Mouse (Mus musculus): ENCODE data around the gene Nabp2.
A peak's percentile ranks its signal among the peaks of the same experiment; 100 is the strongest.

Gene Nabp2

GRCm38 (mm10) chr10:128382482-128382881 lies 28.8 kb downstream of the Nabp2 start:
- DNase-seq: no peak

GRCm38 (mm10) chr10:128380565-128380964 lies 30.7 kb downstream of the Nabp2 start:
- no peak for DNase-seq

GRCm38 (mm10) chr10:128379260-128379659 lies 32.0 kb downstream of the Nabp2 start:
- DNase-seq: peak in 1 of 2 experiments; percentile 37

- DNase-seq: peak in 1 of 2 experiments; percentile 51
Observed at GRCm38 (mm10) chr10:128378462-128378861, 32.8 kb downstream of the Nabp2 start.

- no peak for DNase-seq
Observed at GRCm38 (mm10) chr10:128377940-128378448, 33.3 kb downstream of the Nabp2 start.

GRCm38 (mm10) chr10:128377222-128377939 lies 33.9 kb downstream of the Nabp2 start:
- peak in 1 of 2 experiments; percentile 47 for DNase-seq

- DNase-seq: peak; percentile 94 to 95
Observed at GRCm38 (mm10) chr10:128376455-128377211, 34.7 kb downstream of the Nabp2 start, which contains the start of gene Ankrd52. Gene Ankrd52 (plus strand): TSS chr10:128377115.

- no peak for DNase-seq
Observed at GRCm38 (mm10) chr10:128376099-128376454, 35.2 kb downstream of the Nabp2 start.

- no peak for DNase-seq
Observed at GRCm38 (mm10) chr10:128374393-128374792, 36.9 kb downstream of the Nabp2 start.

- no peak for DNase-seq
Observed at GRCm38 (mm10) chr10:128372989-128373748, 38.1 kb downstream of the Nabp2 start.

- no peak for DNase-seq
Observed at GRCm38 (mm10) chr10:128372142-128372541, 39.1 kb downstream of the Nabp2 start.

GRCm38 (mm10) chr10:128370601-128371000 lies 40.7 kb downstream of the Nabp2 start:
- DNase-seq: no peak

- DNase-seq: no peak
Observed at GRCm38 (mm10) chr10:128370021-128370420, 41.3 kb downstream of the Nabp2 start.

- DNase-seq: no peak
Observed at GRCm38 (mm10) chr10:128369599-128369998, 41.7 kb downstream of the Nabp2 start.

GRCm38 (mm10) chr10:128369218-128369543 lies 42.1 kb downstream of the Nabp2 start:
- no peak for DNase-seq

- peak; percentile 95 to 96 for DNase-seq
Observed at GRCm38 (mm10) chr10:128368402-128369217, 42.7 kb downstream of the Nabp2 start, which contains the start of gene Coq10a. Gene Coq10a (minus strand): TSS chr10:128368997.

- DNase-seq: no peak
Observed at GRCm38 (mm10) chr10:128367899-128368401, 43.3 kb downstream of the Nabp2 start.

GRCm38 (mm10) chr10:128362568-128362967 lies 48.7 kb downstream of the Nabp2 start:
- peak in 1 of 2 experiments; percentile 57 for DNase-seq

- DNase-seq: no peak
Observed at GRCm38 (mm10) chr10:128361836-128362235, 49.5 kb downstream of the Nabp2 start.

- no peak for DNase-seq
Observed at GRCm38 (mm10) chr10:128359226-128359625, 52.1 kb downstream of the Nabp2 start.

GRCm38 (mm10) chr10:128358796-128359195 lies 52.5 kb downstream of the Nabp2 start:
- DNase-seq: peak in 1 of 2 experiments; percentile 74
